Mouse (Mus musculus): ENCODE data around the gene D17Wsu92e.

- TF ChIP-seq CTCF (IDR thresholded peaks at IDR 0.05) (no peak), POLR2A (IDR thresholded peaks at IDR 0.05; ENCODE audit: insufficient read depth, low read depth, low read length) (no peak)
These were observed 8.5 kb downstream of the D17Wsu92e start for GRCm38 (mm10) chr17:27811980-27812379.
